Mouse (Mus musculus) C2C12 (cell line): ENCODE measurements around the gene Unc45b. TPM values are rescaled to one million over a fixed set of nuclear protein-coding genes. Genes with fewer than 3 reads are reported as not detected.
A peak's percentile ranks its signal among the peaks of the same experiment; 100 is the strongest.

ENCODE experiments used
- H3K27me3 ChIP-seq: one replicate; pipeline ENCODE4 v1.6.1; 2011; ENCODE audit not compliant: control insufficient read depth, insufficient read depth, insufficient read length
- H3K36me3 ChIP-seq: one replicate; pipeline ENCODE4 v1.6.1; 2011; ENCODE audit not compliant: control insufficient read depth, insufficient read depth
- H3K4me3 ChIP-seq: one replicate; pipeline ENCODE4 v1.5.1; 2011; ENCODE audit warnings: mild to moderate bottlenecking, control low read depth; ENCODE audit not compliant: poor library complexity, insufficient read depth, severe bottlenecking
- H3K79me2 ChIP-seq: one replicate; pipeline ENCODE4 v1.6.1; 2011; ENCODE audit not compliant: control insufficient read depth, insufficient read depth
- H3K79me3 ChIP-seq: one replicate; pipeline ENCODE4 v1.6.1; 2011; ENCODE audit warnings: low read depth, control low read depth
- H3ac ChIP-seq: one replicate; pipeline ENCODE3; 2011; ENCODE audit warnings: low read depth; ENCODE audit not compliant: control insufficient read depth, insufficient read length
- CEBPB ChIP-seq: IDR thresholded peaks from one replicate; pipeline ENCODE4 v1.6.1; 2011; ENCODE audit warnings: low read depth, mild to moderate bottlenecking, control low read depth, moderate library complexity
- CTCF ChIP-seq: IDR thresholded peaks from one replicate; pipeline ENCODE4 v1.5.1; 2011; ENCODE audit not compliant: control insufficient read depth, insufficient read depth, insufficient read length
- FOSL1 ChIP-seq: IDR thresholded peaks from one replicate; pipeline ENCODE4 v1.8.0; 2011; ENCODE audit warnings: mild to moderate bottlenecking, low read length; ENCODE audit not compliant: poor library complexity, insufficient read depth, severe bottlenecking
- MAX ChIP-seq: IDR thresholded peaks from one replicate; pipeline ENCODE4 v1.6.1; 2011; ENCODE audit warnings: mild to moderate bottlenecking, control low read depth
- MYOD1 ChIP-seq: IDR thresholded peaks from one replicate; pipeline ENCODE4 v1.6.1; 2011; ENCODE audit warnings: low read depth; ENCODE audit not compliant: control insufficient read depth, insufficient read length
- MYOG ChIP-seq: IDR thresholded peaks from one replicate; pipeline ENCODE4 v1.6.1; 2011; ENCODE audit not compliant: control insufficient read depth, insufficient read length; ENCODE audit errors: extremely low read depth
- USF1 ChIP-seq: IDR thresholded peaks from one replicate; pipeline ENCODE4 v1.6.1; 2011; ENCODE audit warnings: low read depth, mild to moderate bottlenecking, control low read depth, moderate library complexity
- polyA plus RNA-seq: library from polyadenylated mRNA; unstranded; fragments of >200 nt; fragmentation: generic; extraction: Trizol; gene quantifications from one replicate; pipeline ENCODE4 v1.2.1, GENCODE M21; 2012; ENCODE audit warnings: missing spikeins

Unc45b gene
- polyA plus RNA-seq, 1 experiment, result 0.15 TPM

DNA sequence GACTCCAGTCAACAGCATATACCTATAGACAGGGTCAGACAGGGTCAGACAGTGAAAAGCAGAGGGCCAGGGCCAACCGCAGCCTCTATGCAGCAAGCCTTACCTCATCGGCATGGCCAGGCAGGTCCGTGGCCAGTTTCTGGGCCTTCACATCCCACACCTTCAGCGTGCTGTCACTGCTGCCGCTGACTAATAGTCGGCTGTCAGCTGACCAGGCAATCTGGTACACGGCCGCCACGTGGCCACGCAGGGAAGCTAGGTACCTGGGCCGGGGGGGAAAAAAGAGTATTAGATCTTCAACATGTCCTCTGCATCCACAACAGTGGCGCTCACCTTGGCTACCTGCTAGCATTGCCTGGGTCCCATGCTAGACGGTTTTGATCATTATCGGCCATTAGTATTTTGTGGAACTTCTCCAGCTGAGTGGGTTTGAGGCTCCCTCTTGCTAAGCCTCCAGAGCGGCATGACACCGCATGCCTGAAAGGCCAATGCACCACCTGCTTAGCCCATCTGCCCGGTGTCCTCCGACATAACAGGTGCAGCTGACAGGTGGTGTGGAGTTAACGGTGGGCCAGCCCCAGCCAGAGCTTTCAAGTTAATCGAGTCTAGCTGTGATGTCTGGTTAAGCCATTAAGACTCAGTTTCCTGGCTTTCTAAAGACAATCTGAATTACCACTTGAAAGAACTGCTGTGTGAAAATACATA, 8.6 kb upstream of the Unc45b start:
- no peaks in the 10 kb centered on the region for H3K79me3 ChIP-seq
- no peak overlapping the region for H3ac ChIP-seq
- H3K79me2 ChIP-seq, result peaks cover 2% of the 10 kb centered on the region
- no peaks in the 10 kb centered on the region for H3K27me3 ChIP-seq
- H3K36me3 ChIP-seq, result peaks cover 62% of the 10 kb centered on the region
- no peak overlapping the region for H3K4me3 ChIP-seq
- TF ChIP-seq MAX, result no peak
- no peak for TF ChIP-seq FOSL1
- TF ChIP-seq USF1, result no peak
- TF ChIP-seq CEBPB, result no peak
- no peak for TF ChIP-seq CTCF
- TF ChIP-seq MYOG, result no peak
- no peak for TF ChIP-seq MYOD1

DNA sequence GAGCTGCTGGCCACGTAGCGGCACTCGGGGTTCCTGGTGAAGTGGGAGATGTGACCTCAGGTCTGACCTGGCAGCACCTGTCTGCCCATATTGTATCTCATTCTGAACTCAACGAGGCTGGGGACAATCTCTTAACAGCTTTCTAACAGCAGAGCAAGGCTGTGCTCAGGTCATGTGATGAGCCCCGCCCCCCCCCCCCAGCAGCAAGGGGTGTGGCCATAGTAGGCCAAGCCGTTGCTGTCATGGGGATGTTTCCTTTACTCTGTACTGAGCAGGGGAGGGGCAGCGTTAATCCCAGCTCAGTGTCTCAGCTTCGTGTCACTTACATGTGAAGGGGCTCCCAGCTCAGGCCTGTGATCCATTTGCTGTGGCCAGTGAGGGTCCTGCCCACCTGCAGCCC, 5.4 kb upstream of the Unc45b start:
- peaks cover 16% of the 10 kb centered on the region for H3K79me2 ChIP-seq
- no peak overlapping the region for H3K4me3 ChIP-seq
- H3K36me3 ChIP-seq, result peaks cover 60% of the 10 kb centered on the region
- no peak for TF ChIP-seq CEBPB
- no peak overlapping the region for H3ac ChIP-seq
- H3K79me3 ChIP-seq, result peaks cover 7% of the 10 kb centered on the region
- no peaks in the 10 kb centered on the region for H3K27me3 ChIP-seq

DNA sequence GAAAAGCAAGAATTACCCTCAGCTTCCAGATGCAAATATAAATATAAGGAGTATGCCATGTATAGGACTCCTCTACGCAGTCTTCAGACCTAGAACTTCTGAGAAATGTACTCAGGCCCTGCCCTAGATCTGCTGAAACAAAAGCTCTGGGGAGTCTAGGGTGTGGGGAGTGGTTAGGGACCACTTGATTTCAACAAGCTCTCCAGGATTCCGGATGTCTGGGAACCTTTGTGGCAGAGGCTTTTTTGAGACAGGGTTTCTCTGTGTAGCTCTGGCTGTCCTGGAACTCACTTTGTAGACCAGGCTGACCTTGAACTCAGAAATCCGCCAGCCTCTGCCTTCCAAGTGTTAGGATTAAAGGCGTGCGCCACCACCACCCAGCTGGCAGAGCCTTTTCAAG, 4.5 kb upstream of the Unc45b start:
- Histone ChIP-seq H3K36me3 (peaks cover 52% of the 10 kb centered on the region), H3K4me3 (no peak overlapping the region), H3ac (no peak overlapping the region), H3K27me3 (no peaks in the 10 kb centered on the region), H3K79me3 (peaks cover 7% of the 10 kb centered on the region), H3K79me2 (peaks cover 16% of the 10 kb centered on the region)
- TF ChIP-seq CEBPB, result no peak
- TF ChIP-seq FOSL1, result no peak

DNA sequence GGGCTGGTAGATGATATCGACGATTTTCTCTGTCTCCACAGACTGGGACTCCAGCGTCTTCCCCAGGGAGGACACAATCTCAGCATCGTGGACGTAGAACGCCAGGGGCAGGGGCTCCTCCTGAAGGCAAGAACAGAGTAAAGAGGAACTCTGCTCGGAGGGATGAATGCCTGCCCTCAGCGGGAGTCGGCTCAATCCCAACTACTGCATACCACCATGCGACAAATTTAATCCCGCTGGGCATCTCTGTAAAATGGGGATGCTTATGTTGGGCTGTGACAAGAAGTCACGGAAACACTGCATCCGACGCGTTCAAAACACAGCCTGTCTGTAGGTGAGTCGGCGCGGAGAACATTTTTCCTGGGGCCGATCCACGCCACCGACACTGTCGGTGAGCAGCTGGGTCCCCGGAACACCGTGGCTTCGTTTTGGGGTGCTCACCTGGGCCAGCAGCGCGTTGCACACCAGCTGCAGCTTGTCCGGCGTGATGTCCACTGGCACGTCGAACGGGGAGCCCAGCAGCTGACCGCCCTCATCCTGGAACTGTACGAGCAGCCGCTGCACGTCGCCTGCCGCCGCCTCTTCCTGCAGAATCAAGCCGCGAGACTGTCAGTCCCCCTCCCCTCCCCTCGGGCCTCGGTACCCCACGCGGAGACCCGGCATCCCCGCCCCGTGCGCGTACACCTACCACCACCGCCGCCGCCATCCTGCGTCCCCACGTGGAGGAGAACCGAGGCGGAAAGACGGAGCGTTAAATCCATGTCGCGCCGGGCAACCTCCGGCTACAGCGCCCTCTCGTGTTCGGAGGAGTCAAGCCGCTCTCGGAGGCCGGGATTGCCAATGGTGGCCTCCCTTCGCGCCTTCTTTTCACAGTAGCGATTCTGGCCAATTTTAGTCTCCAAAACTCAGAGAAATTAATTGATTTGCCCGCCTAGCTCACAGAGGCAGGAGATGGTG, 2.4 kb upstream of the Unc45b start, which contains the start of gene Nle1:
Nle1 (minus strand) TSS at position 761 of the 957 bp plus-strand sequence.
- peaks cover 7% of the 10 kb centered on the region for H3K79me3 ChIP-seq
- TF ChIP-seq USF1, result no peak
- no peak for TF ChIP-seq CEBPB
- peak; percentile 86 for TF ChIP-seq CTCF
- no peak for TF ChIP-seq FOSL1
- TF ChIP-seq MYOD1, result no peak
- no peak for TF ChIP-seq MYOG
- TF ChIP-seq MAX, result peak; percentile 69

DNA sequence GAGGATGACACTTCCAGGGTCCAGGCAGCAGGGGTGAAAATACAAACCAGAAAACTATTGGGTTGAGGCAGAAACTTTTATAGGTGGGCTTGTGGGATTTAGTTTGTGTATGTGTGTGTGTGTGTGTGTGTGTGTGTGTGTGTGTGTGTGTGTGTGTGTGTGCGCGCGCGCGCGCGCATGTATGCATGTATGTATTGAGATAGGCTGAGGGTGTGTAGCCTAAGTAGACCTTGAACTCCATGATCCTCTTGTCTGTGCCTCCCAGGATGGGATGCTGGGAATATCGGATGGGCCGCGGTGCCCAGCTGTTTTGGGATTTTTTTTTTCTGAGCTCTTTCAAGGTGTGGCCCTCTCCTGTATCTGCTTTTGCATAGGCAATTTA, 1.8 kb upstream of the Unc45b start:
- Histone ChIP-seq H3ac (no peak overlapping the region), H3K79me3 (peaks cover 7% of the 10 kb centered on the region), H3K27me3 (peaks cover 4% of the 10 kb centered on the region), H3K79me2 (peaks cover 16% of the 10 kb centered on the region), H3K36me3 (peaks cover 26% of the 10 kb centered on the region), H3K4me3 (peak overlapping the region; percentile 86)
- TF ChIP-seq USF1 (no peak), FOSL1 (no peak), MAX (no peak), MYOG (no peak), CTCF (no peak), CEBPB (no peak), MYOD1 (no peak)

More for the DNA sequence above, 2.4 kb upstream of the Unc45b start, which contains the start of gene Nle1:
- peaks cover 4% of the 10 kb centered on the region for H3K27me3 ChIP-seq
- H3K79me2 ChIP-seq, result peaks cover 16% of the 10 kb centered on the region
- H3K36me3 ChIP-seq, result peaks cover 32% of the 10 kb centered on the region
- H3ac ChIP-seq, result peak within 1 kb of the TSS; percentile 89
- H3K4me3 ChIP-seq, result peak within 1 kb of the TSS; percentile 86
